Mouse (Mus musculus) forebrain, embryonic 11.5 days (tissue): ENCODE measurements around the gene C2. TPM values are rescaled to one million over a fixed set of nuclear protein-coding genes. Genes with fewer than 3 reads are reported as not detected.

ENCODE experiments used
- ATAC-seq: fragments of 200-750 bp; cut with Nextera tagmentation; replicated peaks from 2 replicates; pipeline ENCODE4 v1.8.0; 2017; ENCODE audit warnings: moderate TSS enrichment; ENCODE audit not compliant: low FRiP score
- DNase-seq: peaks from one replicate; pipeline ENCODE4 v3.0.0-alpha.2; 2017; ENCODE audit warnings: low spot score
- H3K27ac ChIP-seq: fragments of 300-500 bp; sonication (generic); 2 replicates; pipeline ENCODE4 v1.5.1; 2014; ENCODE audit warnings: low read depth, low read length
- H3K27me3 ChIP-seq: fragments of 300-500 bp; sonication (generic); 2 replicates; pipeline ENCODE4 v1.6.1; 2014; ENCODE audit warnings: mild to moderate bottlenecking, low read length, mixed read lengths; ENCODE audit not compliant: control insufficient read depth, insufficient read depth
- H3K36me3 ChIP-seq: fragments of 300-500 bp; sonication (generic); 2 replicates; pipeline ENCODE4 v1.6.1; 2014; ENCODE audit warnings: mild to moderate bottlenecking, low read length, moderate library complexity, mixed read lengths; ENCODE audit not compliant: control insufficient read depth, insufficient read depth
- H3K4me1 ChIP-seq: fragments of 300-500 bp; sonication (generic); replicated peaks from 2 replicates; pipeline ENCODE4 v1.6.1; 2014; ENCODE audit warnings: low read length, mixed read lengths; ENCODE audit not compliant: control insufficient read depth, insufficient read depth
- H3K4me2 ChIP-seq: fragments of 300-500 bp; sonication (generic); 2 replicates; pipeline ENCODE4 v1.6.1; 2014; ENCODE audit warnings: low read depth, mild to moderate bottlenecking, low read length, moderate library complexity, mixed read lengths; ENCODE audit not compliant: severe bottlenecking
- H3K4me3 ChIP-seq: fragments of 300-500 bp; sonication (generic); 2 replicates; pipeline ENCODE4 v1.5.1; 2014; ENCODE audit warnings: low read depth, low read length
- H3K9ac ChIP-seq: fragments of 300-500 bp; sonication (generic); 2 replicates; pipeline ENCODE4 v1.6.1; 2014; ENCODE audit warnings: low read length
- H3K9me3 ChIP-seq: fragments of 300-500 bp; sonication (generic); 2 replicates; pipeline ENCODE4 v1.6.1; 2016; ENCODE audit warnings: low read length, mixed read lengths; ENCODE audit not compliant: control insufficient read depth
- WGBS: fragments of 180-500 bp; shearing (Covaris S2); extraction: QIAGEN DNeasy Blood & Tissue Kit; methylation state at CpG from one replicate; pipeline ENCODE4 v1.1.7; 2014; 5-methylcytosine and 5-hydroxymethylcytosine counted together
- polyA plus RNA-seq: library from polyadenylated mRNA; unstranded; fragments of >200 nt; fragmentation: Nextera tagmentation; extraction: Ambion mirVana; gene quantifications from 2 replicates; pipeline ENCODE4 v1.2.1, GENCODE M21; 2014

C2 gene
- polyA plus RNA-seq, 1 experiment from 2014 or later: 1.1 TPM

DNA sequence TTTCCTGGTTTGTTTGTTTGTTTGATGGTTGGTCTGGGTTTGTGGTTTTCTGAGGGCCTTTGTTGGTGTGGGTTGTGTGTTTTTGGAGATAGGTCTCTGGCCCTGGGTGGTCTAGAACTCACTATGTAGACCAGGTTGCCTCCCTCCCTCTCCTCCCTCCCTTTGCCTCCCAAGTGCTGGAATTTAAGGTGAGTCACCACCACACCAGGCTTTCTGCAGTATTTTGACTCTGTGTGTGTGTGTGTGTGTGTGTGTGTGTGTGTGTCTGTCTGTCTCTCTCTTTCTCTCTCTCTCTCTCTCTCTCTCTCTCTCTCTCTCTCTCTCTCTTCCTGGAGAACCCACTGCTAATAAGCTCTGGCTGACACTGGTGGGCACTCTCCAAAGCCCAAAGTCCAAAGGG lies 16.9 kb downstream of the C2 start:
- no peak for ATAC-seq
- no peaks in the 10 kb centered on the region for H3K4me1 ChIP-seq
- H3K4me3 ChIP-seq: no peak overlapping the region
- no peak overlapping the region for H3K9ac ChIP-seq
- H3K36me3 ChIP-seq: no peaks in the 10 kb centered on the region
- DNase-seq: no peak
- H3K27ac ChIP-seq: no peak overlapping the region
- H3K4me2 ChIP-seq: no peak overlapping the region
- H3K27me3 ChIP-seq: no peaks in the 10 kb centered on the region
- no peaks in the 10 kb centered on the region for H3K9me3 ChIP-seq

DNA sequence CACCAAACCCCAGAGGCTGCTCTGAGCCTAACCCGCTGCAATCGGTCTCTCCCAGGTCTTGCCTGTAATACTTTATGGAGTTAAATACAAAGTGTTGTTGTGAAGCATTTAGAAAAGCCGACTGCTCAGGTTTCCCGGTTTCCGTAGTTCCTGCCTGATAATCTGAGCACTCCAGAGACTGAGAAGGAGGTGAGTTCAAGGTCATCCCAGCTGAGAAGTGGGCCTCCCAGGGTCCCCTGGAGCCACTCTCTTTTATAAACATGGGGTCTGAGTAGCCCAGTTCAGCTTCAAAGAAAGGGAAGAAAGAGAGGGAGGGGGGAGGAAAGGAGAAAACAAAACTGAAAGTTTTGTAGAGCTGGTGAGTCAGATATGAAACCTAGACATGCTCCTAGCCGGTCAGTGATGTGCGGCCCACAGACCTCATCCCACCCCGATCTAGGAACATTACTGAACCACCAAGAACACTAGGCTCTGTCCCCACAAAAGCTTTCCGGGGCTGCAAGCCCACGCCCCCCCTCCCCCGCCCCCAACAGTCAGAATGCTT lies 18.7 kb downstream of the C2 start, which contains the start of gene Zbtb12:
Zbtb12 (plus strand) TSS at position 148 of the 544 bp plus-strand sequence.
- 65% methylated on average over 11 of the region's 11 CpGs for WGBS
- H3K4me2 ChIP-seq: no peak within 1 kb of the TSS
- DNase-seq: no peak
- no peaks in the 10 kb centered on the region for H3K36me3 ChIP-seq
- no peak within 1 kb of the TSS for H3K27ac ChIP-seq
- no peak within 1 kb of the TSS for H3K4me3 ChIP-seq
- H3K9ac ChIP-seq: no peak within 1 kb of the TSS
- no peaks in the 10 kb centered on the region for H3K4me1 ChIP-seq
- no peak for ATAC-seq
- no peaks in the 10 kb centered on the region for H3K27me3 ChIP-seq
- no peaks in the 10 kb centered on the region for H3K9me3 ChIP-seq

DNA sequence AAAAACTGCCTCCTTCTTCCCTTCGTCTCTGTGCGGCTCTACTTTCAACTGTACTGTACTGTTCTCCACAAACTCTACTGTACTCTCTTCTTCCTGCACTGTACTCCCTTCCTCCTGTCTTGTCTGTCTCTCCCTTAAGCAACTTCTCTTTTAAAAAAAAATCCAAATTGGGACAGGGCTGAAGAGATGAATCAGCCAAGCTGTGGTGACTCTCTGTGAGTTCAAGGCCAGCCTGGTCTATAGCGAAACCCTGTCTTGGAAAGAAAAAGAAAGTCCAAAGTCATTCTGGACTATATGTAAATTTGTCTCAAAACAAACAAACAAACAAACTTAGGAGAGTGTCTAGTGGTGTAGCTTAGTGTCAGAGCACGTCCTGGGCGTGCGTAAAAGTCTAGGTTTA lies 23.7 kb downstream of the C2 start:
- H3K4me1 ChIP-seq: no peaks in the 10 kb centered on the region
- ATAC-seq (no peak), DNase-seq (no peak)
- no peak overlapping the region for H3K4me2 ChIP-seq
- no peak overlapping the region for H3K4me3 ChIP-seq
- no peak overlapping the region for H3K27ac ChIP-seq
- H3K9me3 ChIP-seq: no peaks in the 10 kb centered on the region
- no peaks in the 10 kb centered on the region for H3K36me3 ChIP-seq
- 93% methylated on average over 6 of the region's 6 CpGs for WGBS
- no peaks in the 10 kb centered on the region for H3K27me3 ChIP-seq
- no peak overlapping the region for H3K9ac ChIP-seq

DNA sequence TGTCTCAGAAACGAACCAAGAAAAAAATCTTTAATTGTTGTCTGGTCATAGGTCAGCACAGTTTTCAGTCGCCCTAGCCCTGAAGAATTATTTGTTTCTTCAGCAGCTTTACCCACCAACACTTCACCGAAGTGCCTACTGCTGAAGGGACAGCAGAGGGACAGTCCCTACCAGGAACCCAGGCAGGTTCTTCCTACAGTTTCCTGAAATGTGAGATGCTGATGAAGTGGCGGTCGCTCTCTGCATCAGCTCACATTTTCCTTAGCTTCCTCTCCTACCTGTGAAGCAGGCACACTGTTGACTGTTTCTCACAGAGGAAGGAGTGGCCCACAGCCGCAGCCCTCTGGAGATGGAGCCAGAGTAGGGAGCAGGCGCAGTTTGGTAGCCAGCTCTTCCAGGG lies 32.1 kb downstream of the C2 start:
- no peak for ATAC-seq
- H3K4me3 ChIP-seq: no peak overlapping the region

DNA sequence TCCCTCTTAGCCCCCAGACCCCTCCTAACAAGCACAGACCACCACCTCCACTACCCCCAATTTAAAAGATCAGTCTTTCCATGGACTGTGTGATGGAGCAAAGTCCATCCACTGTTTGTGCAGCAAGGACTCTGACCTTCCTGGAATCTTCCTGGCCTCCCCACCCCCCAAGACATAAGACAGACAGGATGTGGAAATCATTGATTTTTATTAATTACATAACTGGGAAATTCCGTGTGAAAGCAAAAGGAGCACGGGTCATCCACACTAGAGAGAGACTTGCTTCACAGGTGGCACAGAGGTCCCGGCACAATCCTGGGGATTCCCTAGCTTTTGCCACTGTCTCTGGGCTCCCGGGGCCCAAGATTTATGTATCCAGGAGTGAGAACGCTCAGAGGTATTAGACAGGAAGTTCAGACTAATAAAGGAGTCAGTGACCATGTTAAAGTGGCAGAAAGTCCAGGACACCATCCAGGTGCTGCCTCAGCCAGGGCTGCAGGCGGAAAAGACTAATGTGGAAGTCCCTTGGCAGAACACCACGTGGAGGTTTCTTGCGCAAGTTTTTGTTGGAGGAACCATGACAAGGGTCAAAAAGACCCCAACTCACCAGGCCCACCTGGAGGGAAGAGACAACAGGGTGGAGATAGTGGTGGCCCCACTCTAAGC lies 35.5 kb downstream of the C2 start, which contains the start of gene Cfb:
Cfb (minus strand) TSS at position 103 of the 666 bp plus-strand sequence.
- WGBS: 73% methylated on average over 8 of the region's 8 CpGs
- ATAC-seq (no peak), DNase-seq (no peak)
- H3K9me3 ChIP-seq: no peaks in the 10 kb centered on the region
- H3K4me3 ChIP-seq: no peak within 1 kb of the TSS
- no peaks in the 10 kb centered on the region for H3K27me3 ChIP-seq
- no peak within 1 kb of the TSS for H3K9ac ChIP-seq
- H3K27ac ChIP-seq: no peak within 1 kb of the TSS
- no peaks in the 10 kb centered on the region for H3K36me3 ChIP-seq
- H3K4me1 ChIP-seq: no peaks in the 10 kb centered on the region
- no peak within 1 kb of the TSS for H3K4me2 ChIP-seq

More for the DNA sequence above, 32.1 kb downstream of the C2 start:
- no peaks in the 10 kb centered on the region for H3K27me3 ChIP-seq
- H3K9ac ChIP-seq: no peak overlapping the region
- 63% methylated on average over 7 of the region's 7 CpGs for WGBS
- no peaks in the 10 kb centered on the region for H3K36me3 ChIP-seq
- DNase-seq: no peak
- no peaks in the 10 kb centered on the region for H3K9me3 ChIP-seq
- no peak overlapping the region for H3K4me2 ChIP-seq
- H3K4me1 ChIP-seq: no peaks in the 10 kb centered on the region
- no peak overlapping the region for H3K27ac ChIP-seq

DNA sequence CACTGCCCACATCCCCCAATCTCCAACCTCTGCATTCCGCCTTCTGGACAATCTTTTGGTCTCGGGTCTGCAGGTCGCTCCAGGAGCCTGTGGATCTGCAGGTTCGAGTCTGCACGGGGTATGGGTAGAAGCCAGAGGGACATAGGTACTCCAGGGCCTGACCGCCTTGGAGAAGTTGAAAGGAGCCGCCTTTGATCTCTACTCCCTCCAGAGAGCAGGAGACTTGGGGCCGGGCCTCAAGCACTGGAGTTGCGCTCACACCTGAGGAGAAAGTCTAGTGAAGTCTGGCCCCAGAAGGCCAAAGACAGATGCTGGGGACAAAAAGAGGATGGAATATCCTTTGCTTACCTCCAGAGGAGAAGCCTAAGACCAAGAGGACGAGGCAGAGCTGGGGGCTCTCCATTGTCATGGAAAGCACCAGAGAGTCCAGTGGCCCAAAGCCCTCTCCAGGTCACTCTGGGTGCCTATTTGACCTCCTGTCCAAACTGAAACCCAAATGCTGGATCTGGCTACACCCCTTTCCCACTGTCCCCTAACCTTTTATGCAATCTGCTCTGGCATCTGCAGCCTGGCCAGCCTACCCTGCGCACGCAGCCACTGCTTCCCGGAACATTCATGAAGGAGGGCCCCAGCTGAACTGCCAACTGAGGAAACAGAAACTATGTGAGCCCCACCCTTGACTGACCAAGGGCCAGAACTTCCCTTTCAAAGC lies 36.2 kb downstream of the C2 start:
- Histone ChIP-seq H3K4me3 (no peak overlapping the region), H3K36me3 (no peaks in the 10 kb centered on the region), H3K4me2 (no peak overlapping the region), H3K9me3 (no peaks in the 10 kb centered on the region), H3K4me1 (no peaks in the 10 kb centered on the region), H3K27me3 (no peaks in the 10 kb centered on the region), H3K27ac (no peak overlapping the region), H3K9ac (no peak overlapping the region)
- DNase-seq: no peak
- no peak for ATAC-seq
- WGBS: 74% methylated on average over 13 of the region's 13 CpGs

DNA sequence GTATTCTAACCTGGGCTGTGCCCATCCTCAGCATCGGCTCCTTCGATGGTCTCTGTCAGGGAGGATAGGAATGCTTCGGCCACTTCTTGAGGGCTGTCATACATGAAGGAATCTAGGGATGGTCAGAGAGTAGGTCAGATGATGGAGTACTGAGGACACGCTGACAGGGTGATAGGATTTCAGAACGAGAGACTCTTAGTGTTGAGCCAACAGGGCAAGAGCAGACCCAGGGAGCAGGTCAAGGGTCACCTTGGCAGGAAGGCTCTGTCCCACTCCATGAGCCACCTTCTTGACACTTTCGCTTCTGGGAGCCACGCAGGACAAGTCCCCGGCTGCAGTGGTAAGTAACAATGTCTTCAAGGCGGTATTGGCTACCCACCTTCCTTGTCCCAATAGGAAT lies 37.6 kb downstream of the C2 start:
- WGBS: 89% methylated on average over 9 of the region's 9 CpGs
- no peak overlapping the region for H3K4me3 ChIP-seq
- DNase-seq (no peak), ATAC-seq (no peak)
- H3K27ac ChIP-seq: no peak overlapping the region
- no peak overlapping the region for H3K4me2 ChIP-seq
- H3K36me3 ChIP-seq: peaks cover 4% of the 10 kb centered on the region; the same call in 1 of the 2 replicates
- H3K9me3 ChIP-seq: no peaks in the 10 kb centered on the region
- no peaks in the 10 kb centered on the region for H3K4me1 ChIP-seq
- no peaks in the 10 kb centered on the region for H3K27me3 ChIP-seq
- no peak overlapping the region for H3K9ac ChIP-seq

DNA sequence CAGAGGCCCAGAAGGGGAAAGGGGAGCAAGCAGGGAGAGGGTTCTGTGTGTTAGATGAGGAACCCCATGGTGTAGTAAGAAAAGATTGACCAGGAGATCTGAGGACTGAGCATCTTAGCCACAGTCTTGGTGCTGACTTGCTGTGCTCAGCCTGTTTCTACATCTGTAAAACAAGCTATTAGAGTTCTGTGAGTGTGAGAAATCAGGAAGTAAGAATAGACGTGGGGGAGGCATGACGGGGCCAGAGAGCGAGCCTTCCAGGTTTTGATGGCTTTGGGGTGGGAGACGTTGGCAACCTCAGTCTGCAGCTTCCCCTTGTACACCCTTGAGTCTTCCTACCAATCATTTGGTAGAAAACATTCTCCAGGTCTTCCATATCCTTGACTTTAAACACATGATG lies 39.4 kb downstream of the C2 start:
- H3K9ac ChIP-seq: no peak overlapping the region
- no peaks in the 10 kb centered on the region for H3K27me3 ChIP-seq
- ATAC-seq (no peak), DNase-seq (no peak)
- no peak overlapping the region for H3K4me3 ChIP-seq
- peaks cover 11% of the 10 kb centered on the region; the same call in 1 of the 2 replicates for H3K36me3 ChIP-seq
- WGBS: 92% methylated on average over 4 of the region's 4 CpGs
- H3K4me1 ChIP-seq: no peaks in the 10 kb centered on the region
- no peak overlapping the region for H3K4me2 ChIP-seq
- H3K27ac ChIP-seq: no peak overlapping the region
- no peaks in the 10 kb centered on the region for H3K9me3 ChIP-seq
